Mouse (Mus musculus) megakaryocyte, embryonic 14.5 days (primary cell): ENCODE results near the gene Ap4b1.

Source experiments
- FLI1 ChIP-seq: IDR thresholded peaks from 2 replicates; pipeline ENCODE4 v1.6.1; 2012; ENCODE audit warnings: low read length, inconsistent platforms, mixed read lengths
- GATA1 ChIP-seq: IDR thresholded peaks from 3 replicates; pipeline ENCODE4 v1.6.1; 2012; ENCODE audit warnings: mixed read lengths, low read length, inconsistent platforms, borderline replicate concordance

- no peak for TF ChIP-seq GATA1
- no peak for TF ChIP-seq FLI1
Observed at GRCm38 (mm10) chr3:103839711-103840110, 30.4 kb downstream of the Ap4b1 start.
